Mouse (Mus musculus) heart, adult 2 months (tissue): ENCODE measurements around the gene 1190007I07Rik.
"Not testable (repeated sequence)": the region's sequence is repeated elsewhere in the genome, so short reads cannot be mapped to it uniquely, and the experiment has no call there.

Source experiments
- CTCF ChIP-seq: fragments of 200-600 bp; IDR thresholded peaks from 2 replicates; pipeline ENCODE4 v1.8.1; 2022; ENCODE audit warnings: antibody characterized with exemption, mild to moderate bottlenecking, moderate library complexity
- EP300 ChIP-seq: fragments of 200-500 bp; IDR thresholded peaks from 2 replicates; pipeline ENCODE4 v1.6.1; 2011; ENCODE audit warnings: low read depth, low read length, control low read depth; ENCODE audit not compliant: insufficient read depth
- POLR2A ChIP-seq: fragments of 200-500 bp; IDR thresholded peaks from 2 replicates; pipeline ENCODE4 v1.6.1; 2011; ENCODE audit warnings: mild to moderate bottlenecking, low read depth, low read length, control low read depth; ENCODE audit not compliant: insufficient read depth

DNA sequence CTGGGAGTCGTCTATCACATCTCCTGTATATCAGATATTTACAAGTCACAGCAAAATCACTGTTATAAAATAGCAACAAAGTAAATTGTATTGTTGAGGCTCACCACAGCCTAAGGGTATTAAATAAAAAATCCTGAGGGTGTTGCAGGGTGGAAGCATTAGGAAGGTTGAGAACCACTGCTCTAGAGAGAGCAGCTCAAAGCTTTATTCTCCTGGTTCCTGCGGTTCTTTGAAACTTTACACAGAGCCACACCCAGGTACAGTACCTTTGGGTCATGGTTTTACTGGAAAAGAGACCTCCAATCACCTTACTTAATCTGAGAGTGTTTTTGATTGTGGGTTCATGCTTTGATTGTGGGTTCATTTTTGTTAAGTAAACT is 515 bp upstream of the 1190007I07Rik start:
- not testable (repeated sequence) for TF ChIP-seq CTCF, EP300, POLR2A
